Mouse (Mus musculus) frontal cortex, adult 2 months (tissue): Measurements from ENCODE around the gene Ankrd44. TPM values are rescaled to one million over a fixed set of nuclear protein-coding genes. Genes with fewer than 3 reads are reported as not detected.

Experiments used
- DNase-seq, 2 experiments: peaks; one replicate each; pipeline ENCODE4 v3.0.0; 2022; ENCODE audit warnings: low spot score in 1 of 2; ENCODE audit errors: extremely low spot score in 1 of 2
- polyA plus RNA-seq: library from polyadenylated mRNA; depleted of rRNA; stranded (reverse); fragments of >200 nt; gene quantifications from 2 replicates; pipeline ENCODE4 v1.2.3, GENCODE M21; 2012

The Ankrd44 gene
- polyA plus RNA-seq, 1 experiment, result 18.9 TPM

DNA sequence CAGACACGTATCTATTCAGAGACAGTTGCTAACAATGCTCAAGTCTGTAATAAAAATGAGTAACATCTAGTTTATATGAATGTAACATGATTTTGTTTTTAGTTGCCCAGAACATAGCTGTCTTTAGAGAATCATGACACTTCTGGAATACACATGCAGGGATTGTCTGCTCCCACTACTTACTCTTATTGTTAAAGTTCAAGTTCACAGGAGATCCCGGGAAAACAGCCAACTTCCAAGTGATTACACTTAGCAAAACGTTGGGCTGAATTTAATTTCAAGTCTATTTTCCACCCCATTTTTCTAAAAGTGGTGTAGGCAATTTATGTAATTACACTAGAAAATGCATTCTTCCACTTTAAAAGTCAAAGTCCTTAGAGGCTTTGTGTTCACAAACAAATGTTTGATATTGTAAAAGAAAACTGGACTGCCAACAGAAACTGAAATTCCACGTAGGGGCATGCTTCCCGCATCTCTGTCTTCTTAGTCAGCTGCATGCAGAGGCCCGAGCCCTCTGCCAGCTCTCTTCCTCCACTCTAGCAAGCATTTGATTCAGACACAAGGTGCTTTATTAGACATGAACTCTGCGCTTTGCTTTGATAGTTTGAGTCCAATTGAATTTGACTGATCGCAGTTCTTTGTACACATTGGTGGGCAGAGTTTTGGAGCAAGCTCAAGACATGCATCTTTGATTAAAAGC, 211.0 kb downstream of the Ankrd44 start:
- no peak for DNase-seq

DNA sequence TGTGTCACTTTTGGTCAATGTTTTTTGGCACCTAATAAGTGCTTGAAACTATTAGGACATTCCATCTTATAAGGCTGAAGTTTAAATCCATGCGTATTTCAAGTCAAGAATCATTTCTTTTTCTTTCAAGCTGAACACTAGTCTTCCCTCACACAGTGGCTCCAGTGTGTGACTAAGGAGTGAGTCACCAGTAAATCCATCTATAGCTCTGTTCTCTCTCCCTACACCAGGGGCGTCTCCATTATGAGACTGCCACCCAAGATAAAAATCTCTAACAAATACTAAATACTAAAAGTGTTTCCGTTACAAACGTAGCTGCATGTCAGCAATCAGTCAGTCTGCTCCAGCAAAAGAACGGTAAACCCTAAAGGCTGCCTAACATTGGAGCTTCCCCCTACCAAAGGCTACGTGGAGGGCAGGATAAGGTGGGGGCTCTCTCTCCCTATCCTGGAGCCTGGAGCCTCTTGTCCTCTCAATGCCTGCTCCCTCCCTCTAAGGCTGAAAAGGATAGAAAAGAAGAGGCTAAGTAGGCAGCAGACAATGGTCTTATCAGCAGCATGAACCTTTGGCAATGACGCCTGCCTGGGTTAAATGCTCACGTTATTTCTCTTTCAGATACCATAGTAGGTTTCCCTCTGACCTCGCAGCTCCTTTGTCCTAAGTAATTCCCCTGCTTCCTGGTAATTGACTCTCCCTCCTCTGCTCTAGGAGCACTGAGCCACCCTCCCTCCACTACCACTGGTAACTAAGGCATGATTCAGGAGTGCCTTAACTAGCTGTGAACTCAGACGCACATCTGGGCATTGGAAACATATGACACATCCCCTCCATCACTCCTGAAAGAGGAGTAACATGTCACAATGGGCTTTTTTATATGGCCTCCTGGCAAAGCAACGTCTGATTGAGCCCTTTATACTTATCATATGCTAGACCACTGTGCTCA, 212.7 kb downstream of the Ankrd44 start:
- peak in 1 of 2 experiments; percentile 62 for DNase-seq

GRCm38 (mm10) chr1:54711568-54711967, 214.6 kb downstream of the Ankrd44 start:
- DNase-seq, result no peak

DNA sequence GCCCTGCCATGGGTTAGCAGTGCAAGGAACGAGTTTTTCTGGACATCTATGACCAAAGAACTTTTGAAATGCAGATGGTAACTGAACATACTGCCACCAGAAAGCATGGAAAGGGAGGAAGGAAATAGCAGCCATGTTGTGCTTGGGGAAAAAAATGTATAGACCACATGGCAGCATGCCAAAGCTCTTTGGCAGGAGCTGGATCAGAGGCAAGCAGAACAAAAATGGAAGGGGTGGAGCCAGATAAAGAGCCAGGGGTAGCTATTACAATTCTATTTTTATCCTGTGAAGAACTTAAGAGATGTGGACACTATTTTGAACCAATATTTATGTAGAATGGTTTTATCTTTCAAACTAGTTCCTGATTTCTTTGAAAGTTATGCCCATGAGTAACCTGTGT, 215.6 kb downstream of the Ankrd44 start:
- DNase-seq, result no peak

DNA sequence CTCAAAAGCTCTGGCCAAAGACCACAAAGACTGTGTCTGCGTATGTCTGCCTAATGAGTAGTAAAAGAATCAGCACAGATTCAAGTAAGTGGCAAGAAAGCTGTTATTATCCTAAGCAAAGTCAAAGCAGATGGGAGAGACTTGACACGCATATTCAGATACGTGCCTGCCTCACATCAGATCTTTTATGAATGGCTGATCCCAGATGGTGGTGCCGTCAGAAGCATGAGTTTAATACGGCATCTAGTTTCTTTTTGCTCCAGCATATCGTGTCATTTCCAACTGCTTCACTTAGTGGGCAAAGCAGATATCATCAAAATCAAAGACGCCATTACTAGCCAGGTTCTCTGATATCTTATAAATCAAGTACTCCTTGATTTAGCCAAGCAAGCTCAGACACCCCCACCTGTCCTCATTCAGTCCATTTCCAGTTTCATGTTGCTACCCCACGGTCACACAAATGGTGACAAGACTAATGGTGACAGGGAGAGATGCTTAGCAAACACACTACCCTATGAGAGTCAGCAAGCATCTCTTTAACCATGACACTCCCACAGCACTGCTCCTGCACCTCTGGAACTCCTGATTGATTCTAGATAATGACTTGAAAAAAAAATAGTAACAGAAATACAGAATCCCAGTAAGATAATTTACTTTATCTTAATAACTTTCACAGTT, 218.2 kb downstream of the Ankrd44 start:
- no peak for DNase-seq

DNA sequence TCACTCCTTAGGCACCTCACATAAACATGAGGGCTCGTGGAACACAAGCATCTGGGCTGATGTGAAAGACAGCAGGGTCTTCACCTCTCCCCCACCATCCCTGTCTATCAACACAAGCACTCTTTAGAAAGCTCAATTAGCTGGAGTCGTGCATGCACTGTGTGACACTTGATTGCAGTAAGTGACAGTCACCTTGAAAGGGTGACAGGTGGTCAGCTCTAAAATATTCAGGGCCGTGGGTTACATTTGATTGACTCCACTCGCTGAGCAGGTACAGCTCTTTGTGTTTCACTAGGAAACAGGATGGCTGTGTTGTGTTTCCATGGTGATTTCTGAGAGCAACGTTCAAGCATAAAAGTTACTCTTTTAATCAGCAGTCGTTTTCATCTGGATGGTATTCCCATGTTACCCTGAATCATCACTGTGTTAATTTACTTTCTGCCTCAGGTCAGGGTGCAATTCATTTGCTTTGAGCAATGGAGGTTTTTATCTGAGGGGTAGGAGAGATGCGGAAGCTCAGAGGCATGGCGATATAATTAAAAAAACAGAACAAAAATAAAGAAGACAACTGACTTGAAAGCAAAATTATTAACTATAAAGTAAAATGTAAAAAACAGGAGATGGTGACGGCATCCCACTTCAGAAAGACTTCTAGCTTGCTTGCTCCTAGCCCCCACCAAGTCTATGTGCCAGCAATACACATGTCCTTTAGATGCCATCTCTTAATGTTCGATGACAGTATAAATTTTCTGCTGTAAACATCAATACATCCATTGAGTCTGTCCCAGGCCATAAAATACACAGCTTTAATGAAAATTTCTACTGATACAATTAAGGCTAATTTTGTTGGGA, 218.9 kb downstream of the Ankrd44 start:
- DNase-seq, result no peak

DNA sequence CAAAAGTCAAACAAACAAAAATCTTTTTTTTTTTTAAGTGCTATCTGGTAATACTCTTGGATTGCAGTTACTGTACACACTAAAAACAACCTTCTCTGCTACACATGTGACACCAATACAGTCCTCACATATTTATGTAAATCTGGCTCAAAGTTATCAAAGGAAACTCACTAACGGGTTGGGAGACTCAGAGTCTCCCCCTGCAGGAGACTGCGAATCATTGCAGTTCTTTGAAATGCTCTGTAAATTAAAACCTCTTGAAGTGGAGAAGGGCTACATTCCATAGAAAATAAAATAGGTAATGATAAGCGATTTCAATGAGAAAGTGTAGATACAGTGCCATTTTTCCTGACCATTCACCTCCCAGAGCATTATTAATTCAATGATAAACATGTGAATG, 219.6 kb downstream of the Ankrd44 start:
- no peak for DNase-seq

GRCm38 (mm10) chr1:54703466-54703865, 222.7 kb downstream of the Ankrd44 start:
- DNase-seq, result no peak

DNA sequence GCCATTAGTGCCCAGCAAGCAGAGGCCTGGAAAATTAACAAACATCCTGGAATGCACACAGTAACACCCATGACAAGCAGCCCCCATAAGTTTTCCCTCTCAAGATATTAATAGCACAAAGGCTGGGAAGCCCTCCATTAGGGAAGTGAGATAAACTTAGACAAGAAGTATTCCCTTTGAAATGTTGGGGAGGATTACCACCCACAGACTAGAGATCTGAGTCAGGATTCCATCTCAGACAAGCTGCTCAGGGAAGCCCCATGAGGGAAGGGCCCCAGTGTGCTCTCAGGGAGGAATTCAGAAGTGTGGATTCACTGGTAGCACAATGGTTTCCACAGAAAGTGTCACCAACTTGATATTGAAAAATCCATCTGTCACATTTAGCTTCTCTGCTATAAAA, 223.3 kb downstream of the Ankrd44 start:
- peak in 1 of 2 experiments; percentile 43 for DNase-seq

GRCm38 (mm10) chr1:54695396-54695795, 230.8 kb downstream of the Ankrd44 start:
- no peak for DNase-seq

DNA sequence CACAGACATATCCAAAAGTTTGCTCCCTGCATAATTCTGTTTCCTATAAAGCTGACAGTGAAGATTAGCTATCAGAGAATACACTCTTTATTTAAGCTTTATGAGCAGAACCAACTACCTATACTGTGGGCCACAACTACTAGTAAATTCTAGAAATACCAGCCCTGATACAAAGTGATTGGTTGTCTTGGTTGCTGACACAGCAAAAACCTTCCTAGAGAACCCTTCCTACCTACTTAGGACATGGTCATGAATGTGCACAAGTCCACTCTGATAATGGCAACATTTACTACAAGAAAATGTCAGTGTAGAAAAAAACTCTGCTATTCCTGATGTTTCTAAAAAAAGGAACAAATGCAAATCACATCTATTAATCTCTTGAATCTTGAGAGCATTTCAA, 234.4 kb downstream of the Ankrd44 start:
- DNase-seq, result no peak

- DNase-seq, result no peak
Measured at GRCm38 (mm10) chr1:54690291-54690965, 235.8 kb downstream of the Ankrd44 start.

GRCm38 (mm10) chr1:54688441-54688840, 237.7 kb downstream of the Ankrd44 start:
- no peak for DNase-seq

DNA sequence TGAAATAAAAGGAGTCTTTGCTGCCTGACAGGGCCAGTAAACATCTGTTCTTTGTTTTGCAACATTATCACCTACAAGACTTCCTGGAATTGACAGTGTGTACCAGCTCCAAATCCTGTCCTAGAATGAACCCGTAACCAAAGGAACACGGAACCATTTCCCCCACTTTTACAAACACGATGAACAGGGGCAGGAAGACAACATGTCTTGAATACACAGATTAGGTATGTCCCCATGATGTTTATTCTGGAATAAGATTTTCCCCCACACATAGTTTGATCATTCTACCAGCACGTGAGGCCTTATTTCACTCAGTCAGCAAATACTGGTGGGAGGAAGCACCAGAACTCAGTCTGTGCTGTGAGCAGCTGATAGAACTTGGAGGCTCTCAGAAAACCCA, 241.9 kb downstream of the Ankrd44 start:
- DNase-seq, result no peak

- DNase-seq, result no peak
Measured at GRCm38 (mm10) chr1:54679556-54679955, 246.6 kb downstream of the Ankrd44 start.

GRCm38 (mm10) chr1:54678037-54678436, 248.2 kb downstream of the Ankrd44 start:
- DNase-seq, result no peak

DNA sequence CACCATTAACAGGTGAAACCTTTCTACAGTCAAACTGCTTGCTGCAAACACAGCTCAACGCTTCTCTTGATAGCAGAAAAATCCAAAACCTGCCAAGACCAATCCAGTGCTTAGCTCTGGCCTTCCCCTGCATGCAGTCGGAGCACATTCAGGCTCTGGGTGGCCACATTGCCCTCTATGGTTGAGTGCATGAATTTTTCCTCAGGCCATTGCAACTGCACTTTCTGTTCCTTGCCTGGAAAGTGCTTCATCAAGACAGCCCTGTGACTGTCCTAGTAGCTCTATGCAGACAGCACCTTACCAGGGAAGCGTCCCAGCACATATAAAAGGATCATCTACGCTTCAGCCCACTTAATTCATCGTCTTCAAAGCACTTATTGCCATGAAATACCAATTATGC, 250.7 kb downstream of the Ankrd44 start:
- no peak for DNase-seq

- no peak for DNase-seq
Measured at GRCm38 (mm10) chr1:54667991-54668390, 258.2 kb downstream of the Ankrd44 start.

- DNase-seq, result peak in 1 of 2 experiments; percentile 78
Measured at GRCm38 (mm10) chr1:54665582-54666405, 260.4 kb downstream of the Ankrd44 start.
